Mouse (Mus musculus) ES-Bruce4 (cell line): Measurements from ENCODE around the gene Hsd17b11. TPM values are rescaled to one million over a fixed set of nuclear protein-coding genes. Genes with fewer than 3 reads are reported as not detected.

Experiments used
- H3K27ac ChIP-seq: 2 replicates; pipeline ENCODE4 v1.5.1; 2012; ENCODE audit warnings: low read length, inconsistent platforms; ENCODE audit not compliant: insufficient read depth
- H3K27me3 ChIP-seq: 2 replicates; pipeline ENCODE4 v1.6.1; 2012; ENCODE audit warnings: mild to moderate bottlenecking, low read length, inconsistent platforms; ENCODE audit not compliant: control insufficient read depth, poor library complexity, insufficient read depth, severe bottlenecking
- H3K36me3 ChIP-seq: 2 replicates; pipeline ENCODE4 v1.6.1; 2012; ENCODE audit warnings: inconsistent platforms, mild to moderate bottlenecking, low read length, moderate library complexity; ENCODE audit not compliant: control insufficient read depth, poor library complexity, insufficient read depth, severe bottlenecking
- H3K4me1 ChIP-seq: one replicate; pipeline ENCODE4 v1.8.1; 2011; ENCODE audit warnings: low read length; ENCODE audit not compliant: control insufficient read depth, insufficient read depth
- H3K4me3 ChIP-seq: 2 replicates; pipeline ENCODE4 v1.5.1; 2011; ENCODE audit warnings: low read depth, mild to moderate bottlenecking, low read length
- H3K9ac ChIP-seq: 2 replicates; pipeline ENCODE4 v1.6.1; 2012; ENCODE audit warnings: low read depth, mild to moderate bottlenecking, inconsistent platforms; ENCODE audit not compliant: poor library complexity, severe bottlenecking
- H3K9me3 ChIP-seq: replicated peaks from 2 replicates; pipeline ENCODE4 v1.6.1; 2012; ENCODE audit warnings: mild to moderate bottlenecking, low read length, inconsistent platforms; ENCODE audit not compliant: control insufficient read depth, poor library complexity, insufficient read depth, severe bottlenecking
- CTCF ChIP-seq: IDR thresholded peaks from one replicate; pipeline ENCODE4 v1.8.1; 2011; ENCODE audit warnings: low read depth, low read length
- EP300 ChIP-seq: IDR thresholded peaks from 2 replicates; pipeline ENCODE4 v1.6.1; 2011; ENCODE audit warnings: low read depth, low read length; ENCODE audit not compliant: insufficient read depth
- POLR2A ChIP-seq: IDR thresholded peaks from one replicate; pipeline ENCODE4 v1.8.1; 2011; ENCODE audit warnings: low read length; ENCODE audit not compliant: insufficient read depth
- polyA plus RNA-seq: library from polyadenylated mRNA; stranded (reverse); fragments of >200 nt; gene quantifications from 2 replicates; pipeline ENCODE4 v1.2.4, GENCODE M21; 2011; ENCODE audit warnings: low read depth; ENCODE audit not compliant: missing spikeins, insufficient read depth, insufficient read length

Hsd17b11 gene
- polyA plus RNA-seq, 1 experiment = 25.3 TPM

DNA sequence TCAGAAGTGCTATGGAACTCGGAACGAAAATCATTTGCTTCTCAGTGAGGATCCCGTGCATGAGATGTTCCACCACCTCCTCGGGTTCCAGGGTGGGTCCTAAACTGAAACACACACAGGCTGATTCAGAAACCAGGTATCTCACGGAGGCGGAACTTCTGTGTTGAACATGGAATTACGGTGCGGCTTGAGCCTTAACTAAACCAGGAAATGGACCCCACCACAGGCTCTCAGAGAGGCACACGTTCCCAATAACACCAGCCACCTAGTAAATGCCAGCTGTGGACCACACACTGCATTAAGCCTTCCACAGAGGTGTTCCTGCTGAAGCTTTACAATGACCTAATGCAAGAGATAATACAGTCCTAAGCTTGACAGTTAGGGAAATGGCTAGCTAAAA lies 28.9 kb downstream of the Hsd17b11 start:
- Histone ChIP-seq H3K9ac (no peak overlapping the region), H3K27ac (no peak overlapping the region), H3K4me1 (no peaks in the 10 kb centered on the region), H3K4me3 (no peak overlapping the region), H3K36me3 (peaks cover 6% of the 10 kb centered on the region; the same call in 1 of the 2 replicates), H3K9me3 (no peaks in the 10 kb centered on the region), H3K27me3 (no peaks in the 10 kb centered on the region)
- TF ChIP-seq POLR2A (no peak), CTCF (no peak), EP300 (no peak)

DNA sequence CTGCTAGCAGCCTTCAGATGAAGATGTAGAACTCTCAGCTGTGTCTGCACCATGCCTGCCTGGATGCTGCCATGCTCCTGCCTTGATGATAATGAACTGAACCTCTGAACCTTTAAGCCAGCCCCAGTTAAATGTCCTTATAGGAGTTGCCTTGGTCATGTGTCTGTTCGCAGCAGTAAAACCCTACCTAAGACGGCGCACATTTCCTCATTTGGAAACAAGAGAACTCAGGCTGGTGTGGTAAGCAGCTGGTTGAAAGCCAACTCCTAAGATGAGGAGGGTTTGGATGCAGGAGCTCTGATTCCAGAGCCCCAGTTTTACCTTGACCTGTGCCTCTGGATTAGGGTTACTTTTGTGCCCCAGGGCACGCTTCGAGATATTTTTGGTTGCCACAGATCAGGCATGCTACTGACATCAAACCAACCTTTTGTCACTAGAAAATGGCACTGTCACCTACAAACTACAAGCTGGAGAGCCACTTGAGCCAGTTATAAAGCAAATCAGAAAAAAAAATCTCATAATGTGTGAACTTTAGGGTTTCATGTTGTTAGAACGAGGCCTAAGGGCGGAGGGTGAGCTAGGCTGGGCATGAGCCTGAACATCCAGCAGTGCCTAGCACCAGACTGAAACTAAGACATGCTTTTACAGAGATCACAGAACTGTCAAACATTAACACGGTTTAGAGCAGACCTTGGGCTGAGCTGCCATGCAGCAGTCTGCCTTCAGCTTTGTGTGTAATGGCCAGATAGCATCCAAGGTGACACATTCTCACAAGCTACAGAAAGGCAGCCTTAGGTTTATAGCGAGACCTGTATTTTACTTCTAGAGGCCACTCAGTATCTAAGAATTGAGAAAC lies 40.8 kb downstream of the Hsd17b11 start:
- no peaks in the 10 kb centered on the region for H3K9me3 ChIP-seq
- no peaks in the 10 kb centered on the region for H3K4me1 ChIP-seq
- H3K27ac ChIP-seq = no peak overlapping the region
- no peaks in the 10 kb centered on the region for H3K27me3 ChIP-seq
- no peaks in the 10 kb centered on the region for H3K36me3 ChIP-seq
- TF ChIP-seq CTCF = no peak
- TF ChIP-seq EP300 = no peak
- no peak for TF ChIP-seq POLR2A
- no peak overlapping the region for H3K9ac ChIP-seq
- H3K4me3 ChIP-seq = no peak overlapping the region

DNA sequence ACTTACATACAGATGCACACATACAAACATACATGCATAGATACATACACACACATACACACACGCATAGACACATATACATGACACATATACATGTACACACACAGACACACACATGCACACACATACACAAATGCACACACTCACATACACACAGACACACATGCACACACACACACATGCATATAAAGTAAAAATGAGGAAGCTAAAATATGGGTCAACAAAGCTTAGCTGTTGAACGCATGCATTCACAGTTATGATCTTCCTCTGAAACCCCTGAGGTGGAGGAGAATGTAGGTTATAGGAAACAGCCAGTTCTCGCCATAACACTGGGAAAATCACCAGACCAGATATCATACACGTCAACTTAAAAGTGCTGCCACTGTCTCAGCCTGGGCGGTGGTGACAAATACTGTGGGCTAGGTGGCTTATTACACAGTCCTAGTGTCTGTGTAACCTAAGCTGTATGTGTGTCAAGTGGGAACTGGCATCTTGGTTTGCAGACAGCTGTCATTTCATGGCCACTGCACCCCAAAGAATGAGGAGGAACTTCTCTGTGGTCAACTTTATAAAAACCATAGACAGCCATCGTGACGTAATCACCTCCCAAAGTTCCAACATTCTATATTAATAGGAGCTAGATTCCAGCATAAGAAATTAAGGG lies 43.7 kb downstream of the Hsd17b11 start:
- TF ChIP-seq EP300 (no peak), CTCF (no peak)
- H3K27me3 ChIP-seq = no peaks in the 10 kb centered on the region
- no peak overlapping the region for H3K4me3 ChIP-seq

GRCm38 (mm10) chr5:103977297-103977696 lies 44.4 kb downstream of the Hsd17b11 start, which contains the start of gene Hsd17b13:
Gene Hsd17b13 (minus strand): TSS chr5:103977410.
- Histone ChIP-seq H3K27me3 (no peaks in the 10 kb centered on the region), H3K9me3 (no peaks in the 10 kb centered on the region), H3K9ac (no peak within 1 kb of the TSS), H3K4me3 (no peak within 1 kb of the TSS), H3K27ac (no peak within 1 kb of the TSS), H3K36me3 (no peaks in the 10 kb centered on the region), H3K4me1 (no peaks in the 10 kb centered on the region)
- TF ChIP-seq EP300 (no peak), CTCF (no peak), POLR2A (no peak)

More for the DNA sequence above, 43.7 kb downstream of the Hsd17b11 start:
- H3K9me3 ChIP-seq = no peaks in the 10 kb centered on the region
- no peaks in the 10 kb centered on the region for H3K36me3 ChIP-seq
- H3K27ac ChIP-seq = no peak overlapping the region
- H3K4me1 ChIP-seq = no peaks in the 10 kb centered on the region
- no peak overlapping the region for H3K9ac ChIP-seq

DNA sequence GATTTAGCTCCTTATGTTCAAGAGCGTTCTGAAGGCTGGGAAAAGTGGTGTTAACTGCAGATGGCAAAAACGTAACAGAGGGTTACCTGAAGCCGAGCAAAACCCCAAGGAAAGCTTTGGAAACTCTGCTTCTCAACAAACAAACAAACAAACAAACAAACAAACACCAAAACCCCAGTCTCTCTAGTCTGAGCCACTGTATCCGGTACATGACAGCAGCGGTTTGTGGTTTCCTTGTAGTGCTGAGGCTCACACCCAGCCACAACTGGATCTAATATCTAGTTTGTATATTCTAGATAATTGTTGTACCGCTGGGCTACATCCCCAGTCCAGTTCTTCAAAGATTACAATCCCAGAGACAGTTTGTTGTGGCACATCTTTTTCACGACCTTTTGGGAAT lies 46.0 kb downstream of the Hsd17b11 start:
- Histone ChIP-seq H3K27me3 (no peaks in the 10 kb centered on the region), H3K9ac (no peak overlapping the region), H3K36me3 (no peaks in the 10 kb centered on the region), H3K4me3 (no peak overlapping the region), H3K4me1 (no peaks in the 10 kb centered on the region), H3K9me3 (no peaks in the 10 kb centered on the region), H3K27ac (no peak overlapping the region)
- TF ChIP-seq CTCF (no peak), POLR2A (no peak), EP300 (no peak)

- H3K27ac ChIP-seq = no peak overlapping the region
- H3K4me1 ChIP-seq = no peaks in the 10 kb centered on the region
- no peaks in the 10 kb centered on the region for H3K27me3 ChIP-seq
- H3K9me3 ChIP-seq = no peaks in the 10 kb centered on the region
- no peaks in the 10 kb centered on the region for H3K36me3 ChIP-seq
- H3K4me3 ChIP-seq = no peak overlapping the region
- H3K9ac ChIP-seq = no peak overlapping the region
- no peak for TF ChIP-seq POLR2A
- no peak for TF ChIP-seq EP300
- no peak for TF ChIP-seq CTCF
Measured at GRCm38 (mm10) chr5:103972801-103973200, 48.9 kb downstream of the Hsd17b11 start.
